Mouse (Mus musculus): ENCODE measurements around the gene Olfr506.
"Not testable (repeated sequence)": the region's sequence is repeated elsewhere in the genome, so short reads cannot be mapped to it uniquely, and the experiment has no call there.

The Olfr506 gene

DNA sequence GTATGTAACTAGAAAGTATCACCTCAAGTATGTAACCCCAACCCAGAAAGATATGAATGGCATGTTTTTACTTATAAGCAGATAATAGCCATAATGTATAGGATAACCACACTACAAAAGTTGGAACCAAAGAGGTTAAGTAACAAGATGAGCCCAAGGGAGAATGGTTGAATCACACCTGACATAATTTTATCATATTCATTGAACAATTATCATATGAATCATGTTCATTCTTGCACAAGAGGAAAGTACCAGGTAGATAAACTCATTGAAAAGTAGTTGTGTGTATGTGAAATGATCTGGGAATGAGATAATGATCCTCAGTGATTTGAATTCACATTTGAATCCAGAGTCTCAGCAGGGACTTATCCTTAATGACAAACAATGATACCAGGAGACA, at the start of gene Olfr506:
Olfr506 (plus strand) TSS at position 301 of the 400 bp plus-strand sequence.
- DNase-seq (ENCODE audit: low read depth, low spot score): no peak

DNA sequence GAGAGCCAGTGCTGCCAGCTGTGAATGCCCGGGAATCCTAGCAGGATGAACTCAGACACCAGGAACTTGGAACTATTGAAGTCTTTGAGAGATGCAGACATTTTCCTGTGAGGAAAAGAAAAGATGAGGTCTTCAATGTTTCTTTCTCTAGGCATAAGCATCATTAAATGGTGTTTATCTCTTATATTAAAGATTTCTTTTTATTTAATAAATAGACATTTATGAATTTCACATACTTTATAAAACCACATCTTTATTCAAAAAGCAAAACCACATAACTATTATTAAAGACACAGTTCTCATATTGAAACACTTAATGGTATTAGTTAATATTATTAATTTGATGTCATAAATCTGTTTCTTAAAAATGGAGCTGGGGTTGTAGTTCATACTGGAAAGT, 44.9 kb upstream of the Olfr506 start, which contains the start of gene Olfr504:
Olfr504 (minus strand) TSS at position 101 of the 400 bp plus-strand sequence.
- no peak for DNase-seq (ENCODE audit: low read depth, low spot score)

DNA sequence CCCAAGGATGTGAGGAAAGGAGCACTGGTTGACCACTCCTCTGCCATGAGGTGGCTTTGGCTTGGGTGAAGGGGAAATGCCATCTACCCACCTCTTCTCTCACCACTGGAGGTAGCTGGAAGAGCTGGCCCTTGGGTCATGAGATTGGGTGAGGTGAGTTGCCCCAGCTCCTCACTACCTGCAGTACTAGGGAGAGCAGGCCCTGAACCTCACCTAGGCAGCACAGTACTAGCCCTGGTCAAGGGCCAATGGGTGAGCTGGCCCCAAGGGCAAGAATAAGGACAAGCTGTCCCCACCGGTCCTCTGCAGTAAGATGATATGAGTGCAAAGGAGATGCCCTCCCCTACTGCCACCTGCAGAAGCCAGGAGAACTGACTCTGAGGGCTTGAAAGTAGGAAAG, 20.8 kb upstream of the Olfr506 start:
- DNase-seq (ENCODE audit: low read depth, low spot score): no peak

DNA sequence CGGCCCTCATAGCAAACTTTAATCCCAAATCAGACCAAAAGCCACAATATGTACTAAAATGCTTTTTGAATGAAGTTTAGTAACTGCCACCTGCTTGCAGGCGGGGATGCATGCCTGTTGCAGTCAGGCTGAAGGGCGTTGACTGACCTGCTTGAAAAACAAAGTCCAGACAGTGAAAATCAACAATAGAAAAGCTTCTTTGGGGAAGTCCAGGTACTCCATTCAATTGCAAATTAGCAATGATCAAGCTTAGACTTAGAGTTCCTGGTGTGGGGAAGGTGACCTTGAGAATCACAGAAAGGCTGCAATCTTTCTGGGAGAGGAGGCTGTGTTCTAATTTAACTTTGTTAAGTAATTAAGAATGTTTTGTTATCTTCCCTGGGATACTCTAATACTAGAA, 8.7 kb upstream of the Olfr506 start:
- DNase-seq (ENCODE audit: low read depth, low spot score): not testable (repeated sequence)

DNA sequence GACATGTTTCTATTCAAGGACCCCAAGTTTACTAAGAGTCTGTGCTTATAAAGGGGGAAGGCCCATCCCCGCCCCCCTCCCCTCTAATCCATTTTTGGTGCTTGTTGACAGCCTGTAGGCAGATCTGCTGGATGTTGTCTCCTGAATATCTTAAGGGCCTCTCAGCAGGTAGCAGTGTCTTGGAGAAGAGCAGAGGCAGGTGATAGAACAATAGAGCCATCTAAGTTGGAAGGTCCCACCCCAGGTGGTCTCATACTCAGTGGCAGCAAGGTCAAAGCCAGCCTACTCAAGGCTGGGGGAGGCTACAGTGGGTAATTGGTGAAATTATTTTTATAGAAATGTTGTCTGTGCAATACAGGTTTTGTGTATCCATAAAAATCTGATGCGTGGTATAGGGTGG, 3.5 kb downstream of the Olfr506 start:
- DNase-seq (ENCODE audit: low read depth, low spot score): no peak

DNA sequence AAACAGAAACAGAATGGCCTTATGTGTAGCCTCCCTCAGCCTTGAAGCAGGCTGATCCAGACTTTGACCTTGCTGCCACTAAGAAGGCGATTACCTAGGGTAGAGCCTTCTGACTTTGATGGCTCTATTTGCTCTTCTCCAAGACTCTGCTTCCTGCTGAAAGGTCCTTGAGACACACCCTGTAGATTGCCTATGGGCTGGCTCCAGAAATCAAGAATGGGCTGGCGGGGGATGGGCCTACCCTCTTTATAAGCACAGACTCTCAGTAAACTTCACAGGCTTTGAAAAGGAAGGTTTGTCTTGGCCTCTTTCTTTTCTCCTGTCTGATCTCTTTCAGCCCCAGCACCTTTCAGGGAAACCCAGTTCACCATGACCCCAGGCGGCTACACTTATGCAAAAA, 6.2 kb downstream of the Olfr506 start:
- not testable (repeated sequence) for DNase-seq (ENCODE audit: low read depth, low spot score)

GRCm38 (mm10) chr7:108621514-108621913, 10.9 kb downstream of the Olfr506 start, which contains the start of gene Olfr507:
Gene Olfr507 (plus strand): TSS chr7:108621814.
- no peak for DNase-seq (ENCODE audit: low read depth, low spot score)

GRCm38 (mm10) chr7:108629694-108630093, 19.1 kb downstream of the Olfr506 start, which contains the start of gene Olfr508:
Gene Olfr508 (plus strand): TSS chr7:108629994.
- no peak for DNase-seq (ENCODE audit: low read depth, low spot score)

DNA sequence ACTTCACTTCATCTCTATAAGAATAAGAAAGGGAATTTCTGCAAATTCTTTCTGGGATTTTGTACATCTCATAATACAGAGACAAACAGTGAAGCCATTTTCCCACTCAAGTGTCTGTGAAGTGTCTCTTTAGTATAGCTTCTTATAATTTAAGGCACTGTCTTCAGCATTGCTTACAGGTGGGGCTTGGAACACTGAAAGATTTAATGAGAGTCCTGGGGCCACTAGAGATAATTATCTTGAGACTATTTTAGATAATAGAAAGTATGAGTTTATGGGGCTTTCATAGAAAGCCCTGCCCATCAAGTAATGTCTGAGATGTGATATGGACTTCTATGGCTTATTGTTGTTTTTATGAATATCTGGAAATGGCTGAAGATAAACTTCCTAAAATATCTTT, 41.2 kb downstream of the Olfr506 start, which contains the start of gene Olfr509:
Olfr509 (minus strand) TSS at position 101 of the 400 bp plus-strand sequence.
- DNase-seq (ENCODE audit: low read depth, low spot score): no peak

DNA sequence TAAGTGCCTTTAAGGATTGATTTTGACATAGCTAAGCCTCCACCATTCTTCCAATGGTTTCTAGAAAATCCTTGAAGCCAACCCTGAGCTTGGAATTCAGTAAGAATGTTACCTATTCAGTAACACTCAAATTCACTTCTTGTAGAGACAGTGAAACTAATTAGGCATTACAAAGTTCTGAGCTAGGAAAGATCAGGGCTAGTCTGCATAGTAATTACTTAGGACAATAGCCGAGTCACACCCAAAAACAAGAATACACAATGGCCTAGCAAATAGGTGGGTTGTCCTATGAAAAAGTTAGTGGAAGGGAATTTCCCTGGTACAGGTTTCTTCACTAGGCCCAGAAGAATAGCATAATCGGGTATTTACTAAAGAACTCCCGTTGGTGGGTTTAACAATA, 51.8 kb downstream of the Olfr506 start:
- no peak for DNase-seq (ENCODE audit: low read depth, low spot score)
